Mouse (Mus musculus) ES-CJ7 (cell line): ENCODE measurements around the gene Casp2.
A peak's percentile ranks its signal among the peaks of the same experiment; 100 is the strongest.

ENCODE experiments used
- DNase-seq: peaks from one replicate; pipeline ENCODE4 v3.0.0; 2011; ENCODE audit warnings: low read depth, low spot score

The Casp2 gene

DNA sequence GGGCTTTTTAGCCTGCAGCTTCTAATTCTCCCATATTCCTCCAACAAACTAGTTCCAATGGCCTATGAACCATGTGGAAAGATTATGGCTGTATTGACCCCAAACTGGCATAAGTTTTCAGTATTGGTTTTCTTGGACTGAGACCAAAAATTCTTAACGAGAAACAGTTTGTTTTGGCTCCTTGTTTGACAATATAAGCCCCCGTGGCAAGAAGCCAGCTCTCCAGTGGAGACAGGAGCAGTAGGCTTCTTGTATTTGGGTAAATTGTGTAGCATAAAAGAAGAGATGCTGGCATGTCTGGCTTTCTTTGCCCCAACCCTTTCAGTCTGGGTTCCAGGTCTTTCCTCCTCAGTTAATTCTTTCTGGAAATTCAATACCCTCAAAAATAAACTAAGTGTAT lies 11.4 kb downstream of the Casp2 start:
- DNase-seq, result no peak

GRCm38 (mm10) chr6:42282865-42283528 lies 18.2 kb downstream of the Casp2 start:
- no peak for DNase-seq

GRCm38 (mm10) chr6:42286448-42286847 lies 21.7 kb downstream of the Casp2 start, which contains the start of gene Clcn1:
Gene Clcn1 (plus strand): TSS chr6:42286685.
- no peak for DNase-seq

GRCm38 (mm10) chr6:42287562-42287961 lies 22.8 kb downstream of the Casp2 start:
- no peak for DNase-seq

DNA sequence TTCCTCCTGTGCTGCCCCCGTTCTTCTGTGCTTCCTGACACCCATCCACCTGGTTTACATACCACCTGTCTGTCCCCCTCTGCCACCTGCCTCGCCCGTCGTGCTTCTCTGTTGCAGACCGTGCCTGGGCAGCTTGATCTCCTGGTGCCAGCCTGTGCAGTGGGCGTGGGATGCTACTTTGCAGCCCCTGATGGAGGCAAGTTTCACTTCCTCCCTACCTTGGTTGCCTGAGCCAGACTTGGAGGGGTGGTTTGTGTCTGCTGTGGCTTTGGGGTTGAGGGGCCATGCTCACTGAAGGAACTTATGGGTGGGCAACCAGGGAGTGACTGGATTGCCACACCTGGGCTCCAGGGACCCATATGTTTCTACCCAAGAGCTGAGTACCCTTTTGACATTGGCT lies 28.5 kb downstream of the Casp2 start:
- DNase-seq, result no peak

DNA sequence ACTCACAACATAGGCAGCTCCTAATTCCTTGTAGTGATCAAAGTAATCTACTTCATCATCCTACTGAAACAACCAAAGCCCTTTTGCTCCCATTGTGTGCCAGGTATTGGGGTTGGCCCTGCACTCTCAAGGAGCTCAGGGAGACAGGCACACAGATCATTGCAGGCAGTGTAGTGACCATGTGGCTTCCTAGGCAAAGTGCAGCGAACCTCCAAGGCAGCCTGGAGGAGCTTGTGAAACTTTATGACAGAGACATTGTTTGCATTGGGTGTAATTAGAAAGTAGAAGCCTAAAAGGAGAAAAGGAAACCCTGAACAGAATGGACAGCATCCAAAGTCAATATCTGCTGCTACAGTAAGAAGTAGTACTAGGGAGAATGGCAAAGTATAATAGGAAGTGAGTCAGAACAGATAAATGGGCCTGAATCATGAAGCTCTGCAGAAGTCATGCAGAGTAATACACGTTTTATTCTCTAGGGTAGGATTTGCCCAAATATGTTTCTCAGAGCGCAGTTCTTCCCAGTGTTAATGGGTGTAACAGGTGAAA lies 30.8 kb downstream of the Casp2 start:
- no peak for DNase-seq

GRCm38 (mm10) chr6:42299362-42299761 lies 34.6 kb downstream of the Casp2 start:
- DNase-seq, result no peak

- DNase-seq, result peak; percentile 13
Measured at GRCm38 (mm10) chr6:42309816-42310378, 45.1 kb downstream of the Casp2 start.

DNA sequence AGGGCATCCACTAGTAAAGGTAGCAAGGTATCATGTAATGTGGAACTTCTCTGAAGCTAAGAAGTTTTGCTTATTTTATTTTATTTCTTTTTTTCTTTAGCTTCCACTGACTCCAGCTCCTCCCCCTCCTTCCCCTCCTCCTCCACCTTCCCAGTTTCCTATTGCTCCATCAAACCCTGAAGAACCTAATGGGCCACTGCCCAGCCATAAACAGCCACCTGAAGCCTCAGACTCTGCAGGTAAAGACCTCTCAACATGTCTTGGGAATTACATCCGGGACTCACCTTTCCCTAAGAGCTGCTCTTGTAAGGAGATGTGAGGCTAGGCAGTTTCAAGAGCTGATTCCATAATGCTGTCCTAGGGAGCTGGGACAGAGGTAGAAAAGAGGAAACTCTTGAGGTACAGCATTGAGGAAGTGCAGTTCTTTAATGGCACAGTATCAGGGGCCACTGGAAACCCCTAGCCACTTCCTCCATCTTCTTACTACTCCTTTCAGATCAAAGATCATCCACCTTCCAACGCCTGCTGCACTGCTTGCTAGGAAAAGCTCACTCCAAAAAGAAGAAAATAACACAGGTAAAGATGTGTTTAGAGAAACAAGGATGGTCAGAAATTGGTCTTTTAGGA lies 45.8 kb downstream of the Casp2 start:
- no peak for DNase-seq

- DNase-seq, result no peak
Measured at GRCm38 (mm10) chr6:42318293-42318692, 53.5 kb downstream of the Casp2 start.

DNA sequence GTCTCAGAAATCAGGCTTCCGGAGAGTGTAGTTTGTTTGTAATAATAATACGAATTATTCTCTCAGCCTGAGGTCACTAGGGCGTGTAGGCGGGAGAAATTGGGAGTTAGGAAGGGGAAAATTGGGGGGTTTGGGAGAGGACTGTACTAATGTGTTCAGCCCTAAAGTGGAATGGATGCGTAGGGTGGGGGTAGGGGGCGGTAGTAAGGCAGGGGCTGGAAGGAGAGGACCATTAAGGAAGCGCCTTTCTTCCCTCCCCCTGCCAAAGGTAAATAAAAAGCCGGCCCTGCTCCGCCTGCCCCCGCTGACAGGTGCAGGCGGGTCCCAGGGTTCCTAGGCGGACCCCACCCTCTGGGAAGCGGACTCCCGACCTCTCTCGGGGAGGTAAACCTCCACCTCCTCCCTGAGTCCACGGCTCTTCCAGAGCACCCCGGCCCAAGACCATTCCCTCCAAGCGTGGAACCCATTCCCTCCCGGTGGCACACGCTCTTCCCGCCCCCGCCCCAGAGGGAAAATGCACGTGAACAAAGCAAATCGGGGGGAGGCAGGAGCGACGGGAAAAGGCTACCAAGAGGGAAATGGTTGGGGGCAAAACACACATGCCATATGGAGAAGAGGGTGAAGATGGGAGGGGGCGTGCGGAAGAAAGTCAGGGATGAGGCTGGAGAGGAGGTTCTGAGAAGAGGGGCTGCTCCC lies 58.7 kb downstream of the Casp2 start:
- DNase-seq, result peak; percentile 9

- peak; percentile 51 for DNase-seq
Measured at GRCm38 (mm10) chr6:42324067-42324481, 59.3 kb downstream of the Casp2 start.

DNA sequence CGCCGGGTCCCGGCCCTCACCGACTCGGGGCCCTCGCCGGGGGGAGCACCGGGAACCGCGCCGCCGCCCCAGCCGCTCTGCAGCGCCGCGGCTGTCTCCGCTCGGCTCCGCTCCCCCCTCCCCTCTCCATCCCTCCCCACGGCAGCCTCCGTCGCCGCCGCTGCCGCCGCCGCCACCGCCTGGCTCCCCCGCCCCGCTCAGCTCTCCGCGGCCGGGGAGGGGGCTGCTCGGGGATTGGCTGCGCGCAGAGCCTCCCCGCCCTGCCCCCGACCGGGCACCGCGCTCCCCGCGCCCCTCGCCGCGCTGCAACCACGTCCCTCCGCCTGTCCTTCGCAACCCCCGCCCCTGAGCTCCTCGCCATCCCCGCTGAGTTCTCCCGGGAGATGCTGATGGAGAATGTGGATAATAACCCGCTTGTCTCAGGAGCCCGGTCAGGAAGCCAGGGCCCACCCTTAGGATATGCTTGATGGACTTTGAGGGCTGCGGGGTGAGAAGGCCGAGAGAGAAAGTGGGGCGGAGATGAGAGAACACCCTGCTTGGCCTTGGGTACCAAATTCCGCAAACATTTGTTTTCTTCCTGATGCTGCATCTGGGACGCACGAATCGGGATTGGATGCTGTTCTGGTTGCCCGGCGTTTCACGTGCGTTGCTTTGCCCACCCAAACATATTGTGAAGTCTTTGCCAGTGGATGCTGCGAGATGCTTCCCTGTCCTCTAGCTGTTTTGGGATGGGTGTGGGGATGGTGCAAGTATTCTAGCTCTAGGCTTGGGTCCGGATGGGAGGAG lies 59.9 kb downstream of the Casp2 start, which contains the start of gene Fam131b:
Fam131b (minus strand) TSS at position 162 of the 786 bp plus-strand sequence.
- DNase-seq, result peak; percentile 34

GRCm38 (mm10) chr6:42325268-42325609 lies 60.5 kb downstream of the Casp2 start:
- peak; percentile 71 for DNase-seq

DNA sequence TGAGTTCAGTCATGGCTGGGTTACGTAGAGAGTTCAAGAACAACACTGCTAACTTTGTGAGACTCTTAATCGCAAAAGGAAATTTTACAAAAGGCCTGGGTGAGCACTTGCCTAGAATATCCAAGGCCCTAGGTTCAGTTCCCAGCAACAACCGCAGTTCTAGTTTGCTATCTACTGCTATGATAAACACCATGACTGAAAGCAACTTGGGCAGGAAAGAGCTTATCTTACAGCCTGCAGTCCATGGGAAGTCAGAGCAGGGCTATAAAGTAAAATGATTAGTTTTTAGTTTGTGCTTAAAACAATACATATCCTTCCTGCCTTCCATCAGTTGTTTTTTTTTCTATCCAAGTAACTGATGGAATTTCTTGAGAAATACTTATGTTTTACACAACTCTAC lies 61.7 kb downstream of the Casp2 start:
- DNase-seq, result no peak

- no peak for DNase-seq
Measured at GRCm38 (mm10) chr6:42328757-42329156, 64.0 kb downstream of the Casp2 start.

DNA sequence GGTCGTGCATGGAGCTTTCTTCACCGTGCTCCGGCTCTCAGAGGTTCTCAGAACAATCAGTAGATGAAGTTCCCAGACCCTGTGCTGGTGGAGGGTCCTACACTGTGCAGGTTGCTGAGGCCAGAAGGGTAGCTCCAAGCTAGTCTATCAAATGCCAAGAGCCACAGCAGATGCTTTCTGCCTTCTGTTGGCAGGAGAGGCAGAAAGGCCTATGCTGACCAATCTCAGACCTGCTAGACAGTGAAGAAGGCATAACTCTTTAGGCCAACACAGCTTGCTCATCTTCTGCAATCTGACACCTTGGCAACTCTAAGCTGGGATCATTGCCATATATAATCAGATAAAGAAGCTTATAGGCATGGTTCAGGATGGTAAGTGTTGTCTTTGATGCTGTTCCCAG lies 65.4 kb downstream of the Casp2 start:
- DNase-seq, result no peak

DNA sequence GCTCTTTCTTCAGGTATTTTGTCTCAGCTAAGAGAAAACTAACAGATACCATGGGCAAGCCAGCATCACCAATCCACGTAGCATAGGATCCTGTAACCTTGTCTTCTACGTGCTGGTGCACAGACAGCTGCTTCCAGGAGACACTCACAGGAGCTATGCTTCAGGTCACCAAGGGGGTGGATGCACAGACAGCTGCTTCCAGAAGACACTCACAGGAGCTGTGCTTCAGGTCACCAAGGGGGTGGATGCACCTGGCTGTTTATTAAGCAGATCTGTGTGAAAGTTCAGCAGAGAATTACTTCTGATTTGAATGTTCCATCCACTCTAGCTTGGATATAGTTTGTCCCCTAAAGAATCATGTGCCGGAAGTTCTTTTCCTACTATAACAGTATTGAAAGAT lies 66.2 kb downstream of the Casp2 start:
- DNase-seq, result no peak
